Mouse (Mus musculus): Measurements from ENCODE around the gene Gm26602. TPM values are rescaled to one million over a fixed set of nuclear protein-coding genes. Genes with fewer than 3 reads are reported as not detected.

Gene Gm26602
- polyA plus RNA-seq, 1 experiment from 2014 or later: 18.3 TPM

GRCm38 (mm10) chr10:79920056-79920890 lies 9.6 kb downstream of the Gm26602 start:
- peak overlapping the region; percentile 37; the same call in 1 of the 2 replicates for H3K4me3 ChIP-seq (ENCODE audit: low read length)
- WGBS: 12% methylated on average over 26 of the region's 26 CpGs
- H3K36me3 ChIP-seq (ENCODE audit: control insufficient read depth, insufficient read depth, low read length): no peaks in the 10 kb centered on the region
- no peak overlapping the region for H3K9ac ChIP-seq (ENCODE audit: low read depth, low read length)
- H3K27me3 ChIP-seq (replicated peaks; ENCODE audit: control insufficient read depth, insufficient read depth, low read length): peaks cover 56% of the 10 kb centered on the region
- no peaks in the 10 kb centered on the region for H3K9me3 ChIP-seq (ENCODE audit: control insufficient read depth, low read length)
- peak overlapping the region; percentile 55 for H3K4me2 ChIP-seq (ENCODE audit: low read length)
- peaks cover 23% of the 10 kb centered on the region for H3K4me1 ChIP-seq (ENCODE audit: control insufficient read depth, insufficient read depth, low read depth, low read length)
- no peak overlapping the region for H3K27ac ChIP-seq (ENCODE audit: low read depth, low read length)
- ATAC-seq: no peak

DNA sequence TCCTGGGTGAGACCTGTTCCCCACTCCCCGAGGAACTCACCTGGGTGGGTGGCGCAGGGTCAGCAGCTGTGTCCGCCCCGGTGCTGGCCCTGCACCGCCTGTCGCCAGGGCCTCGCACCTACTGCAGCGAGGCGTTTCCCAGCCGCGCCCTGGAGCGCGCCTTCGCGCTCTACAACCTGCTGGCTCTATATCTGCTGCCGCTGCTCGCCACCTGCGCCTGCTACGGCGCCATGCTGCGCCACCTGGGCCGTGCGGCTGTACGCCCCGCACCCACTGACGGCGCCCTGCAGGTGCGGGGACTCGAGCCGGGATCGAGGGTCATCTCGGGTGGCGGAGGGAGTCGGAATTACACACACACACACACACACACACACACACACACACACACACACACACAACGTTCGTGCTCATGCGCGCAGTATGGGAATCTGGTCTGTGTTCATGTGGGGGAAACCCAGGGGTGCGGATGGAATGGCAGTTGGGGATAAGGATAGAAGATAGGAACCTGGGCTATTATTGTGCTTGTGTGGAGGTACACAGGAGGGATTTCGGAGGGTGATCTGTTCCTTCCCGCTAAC lies 10.4 kb downstream of the Gm26602 start, which contains the start of gene R3hdm4:
TSS of gene R3hdm4 (minus strand) at position 251 of the 578 bp plus-strand sequence.
- Histone ChIP-seq H3K9ac (ENCODE audit: low read depth, low read length) (peak within 1 kb of the TSS; percentile 54), H3K4me2 (ENCODE audit: low read length) (peak within 1 kb of the TSS; percentile 55), H3K4me3 (ENCODE audit: low read length) (peak within 1 kb of the TSS; percentile 37), H3K4me1 (ENCODE audit: control insufficient read depth, insufficient read depth, low read depth, low read length) (peaks cover 22% of the 10 kb centered on the region), H3K36me3 (ENCODE audit: control insufficient read depth, insufficient read depth, low read length) (no peaks in the 10 kb centered on the region), H3K9me3 (ENCODE audit: control insufficient read depth, low read length) (no peaks in the 10 kb centered on the region), H3K27ac (ENCODE audit: low read depth, low read length) (no peak within 1 kb of the TSS), H3K27me3 (replicated peaks; ENCODE audit: control insufficient read depth, insufficient read depth, low read length) (peaks cover 56% of the 10 kb centered on the region)
- no peak for ATAC-seq
- WGBS: 4% methylated on average over 39 of the region's 41 CpGs

GRCm38 (mm10) chr10:79921572-79921971 lies 10.9 kb downstream of the Gm26602 start:
- Histone ChIP-seq H3K4me3 (ENCODE audit: low read length) (peak overlapping the region; percentile 37), H3K9me3 (ENCODE audit: control insufficient read depth, low read length) (no peaks in the 10 kb centered on the region), H3K4me1 (ENCODE audit: control insufficient read depth, insufficient read depth, low read depth, low read length) (peaks cover 25% of the 10 kb centered on the region), H3K36me3 (ENCODE audit: control insufficient read depth, insufficient read depth, low read length) (no peaks in the 10 kb centered on the region), H3K9ac (ENCODE audit: low read depth, low read length) (peak overlapping the region; percentile 54), H3K27ac (ENCODE audit: low read depth, low read length) (no peak overlapping the region), H3K27me3 (replicated peaks; ENCODE audit: control insufficient read depth, insufficient read depth, low read length) (peaks cover 56% of the 10 kb centered on the region), H3K4me2 (ENCODE audit: low read length) (peak overlapping the region; percentile 55)
- WGBS: 1% methylated on average over 33 of the region's 34 CpGs
- no peak for ATAC-seq

DNA sequence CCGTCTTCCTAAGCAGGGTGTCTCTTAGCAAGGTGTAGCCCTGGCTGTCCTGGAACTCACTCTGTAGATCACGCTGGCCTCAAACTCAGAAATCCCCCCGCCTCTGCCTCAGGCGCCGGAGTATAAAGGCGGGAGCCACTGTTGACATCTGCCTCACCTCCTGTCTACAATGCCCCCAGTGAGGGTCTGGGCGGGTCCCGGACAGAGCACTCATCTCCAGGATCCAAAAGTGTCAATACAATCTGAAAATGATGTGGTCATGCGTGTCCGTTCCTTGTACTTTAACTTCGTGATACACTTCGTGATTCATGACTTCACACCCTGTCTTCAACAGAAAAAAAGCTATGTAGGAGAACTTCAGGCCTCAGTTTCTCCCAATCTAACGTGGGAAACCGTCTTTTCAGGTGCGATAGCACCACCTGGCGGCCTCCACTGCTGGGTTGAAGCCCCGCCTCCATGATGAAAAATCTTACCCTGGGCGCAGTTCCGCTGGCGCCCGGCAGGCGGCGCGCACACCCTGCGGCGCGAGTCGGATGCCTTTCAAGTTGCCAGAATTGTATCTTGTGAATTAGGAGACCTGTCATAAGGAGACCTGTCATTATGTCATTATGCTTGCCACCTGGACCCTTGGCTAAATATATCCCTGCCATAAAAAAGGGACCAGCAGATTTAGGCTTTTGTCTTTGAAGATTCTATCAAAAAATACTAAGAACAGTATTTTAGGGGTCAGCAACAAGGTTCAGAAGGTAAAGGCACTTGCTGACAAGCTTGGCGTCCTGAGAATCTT lies 14.5 kb downstream of the Gm26602 start:
- H3K9me3 ChIP-seq (ENCODE audit: control insufficient read depth, low read length): no peaks in the 10 kb centered on the region
- H3K4me3 ChIP-seq (ENCODE audit: low read length): no peak overlapping the region
- no peaks in the 10 kb centered on the region for H3K36me3 ChIP-seq (ENCODE audit: control insufficient read depth, insufficient read depth, low read length)
- H3K27ac ChIP-seq (ENCODE audit: low read depth, low read length): no peak overlapping the region
- H3K4me1 ChIP-seq (ENCODE audit: control insufficient read depth, insufficient read depth, low read depth, low read length): peaks cover 39% of the 10 kb centered on the region
- H3K9ac ChIP-seq (ENCODE audit: low read depth, low read length): no peak overlapping the region
- H3K27me3 ChIP-seq (replicated peaks; ENCODE audit: control insufficient read depth, insufficient read depth, low read length): peaks cover 31% of the 10 kb centered on the region
- no peak for ATAC-seq
- peak overlapping the region; percentile 18 for H3K4me2 ChIP-seq (ENCODE audit: low read length)
- 10% methylated on average over 29 of the region's 29 CpGs for WGBS

DNA sequence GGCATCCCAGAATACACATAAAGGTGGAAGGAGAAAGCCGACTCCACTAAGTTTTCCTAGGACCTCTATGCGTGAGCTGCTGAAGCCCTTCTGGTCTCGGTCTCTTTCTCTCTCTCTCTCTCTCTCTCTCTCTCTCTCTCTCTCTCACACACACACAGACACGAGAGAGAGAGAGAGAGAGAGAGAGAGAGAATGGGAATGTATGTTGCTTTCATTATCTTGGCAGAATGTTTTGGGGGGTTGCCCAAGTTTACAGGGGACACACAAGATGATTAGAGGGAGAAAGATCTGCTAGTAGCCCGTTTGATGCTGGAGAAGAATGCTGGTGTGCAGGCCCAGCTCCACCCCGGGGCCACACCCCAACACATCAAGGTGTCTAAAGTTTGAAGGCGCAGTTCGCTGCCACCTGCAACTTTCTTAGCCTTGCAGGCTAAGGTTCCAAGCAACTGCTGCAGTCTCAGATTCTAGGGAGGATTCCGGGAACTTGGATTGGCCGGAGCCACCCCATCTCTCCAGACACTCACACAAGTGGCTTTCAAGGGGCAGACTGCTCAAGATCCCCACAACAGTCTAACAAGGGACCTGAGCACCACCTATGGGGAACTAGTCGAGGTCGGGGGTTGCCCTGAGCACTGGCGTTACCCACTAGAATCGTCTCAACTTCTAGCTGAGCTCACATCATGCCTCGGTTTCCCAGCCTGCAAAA lies 15.3 kb downstream of the Gm26602 start:
- WGBS: 9% methylated on average over 15 of the region's 15 CpGs
- ATAC-seq: 0 out of 2 replicates have a peak, but pooled peaks have one; percentile 0

GRCm38 (mm10) chr10:79926491-79927323 lies 16.1 kb downstream of the Gm26602 start, which contains the start of gene Arid3a:
TSS of gene Arid3a (plus strand) at chr10:79927043.
- Histone ChIP-seq H3K27ac (ENCODE audit: low read depth, low read length) (peak within 1 kb of the TSS; percentile 84), H3K9me3 (ENCODE audit: control insufficient read depth, low read length) (no peaks in the 10 kb centered on the region), H3K9ac (ENCODE audit: low read depth, low read length) (peak within 1 kb of the TSS; percentile 80), H3K4me1 (ENCODE audit: control insufficient read depth, insufficient read depth, low read depth, low read length) (peaks cover 33% of the 10 kb centered on the region), H3K4me3 (ENCODE audit: low read length) (peak within 1 kb of the TSS; percentile 71), H3K4me2 (ENCODE audit: low read length) (peak within 1 kb of the TSS; percentile 98), H3K36me3 (ENCODE audit: control insufficient read depth, insufficient read depth, low read length) (0 out of 2 replicates have a peak, but pooled peaks cover 4% of the 10 kb centered on the region), H3K27me3 (replicated peaks; ENCODE audit: control insufficient read depth, insufficient read depth, low read length) (peaks cover 18% of the 10 kb centered on the region)
- under 1% methylated on average over 63 of the region's 63 CpGs for WGBS
- peak; percentile 79 for ATAC-seq

More for the DNA sequence above, 15.3 kb downstream of the Gm26602 start:
- no peaks in the 10 kb centered on the region for H3K9me3 ChIP-seq (ENCODE audit: control insufficient read depth, low read length)
- peak overlapping the region; percentile 98 for H3K4me2 ChIP-seq (ENCODE audit: low read length)
- H3K36me3 ChIP-seq (ENCODE audit: control insufficient read depth, insufficient read depth, low read length): no peaks in the 10 kb centered on the region
- H3K4me3 ChIP-seq (ENCODE audit: low read length): peak overlapping the region; percentile 71
- H3K4me1 ChIP-seq (ENCODE audit: control insufficient read depth, insufficient read depth, low read depth, low read length): peaks cover 39% of the 10 kb centered on the region
- peak overlapping the region; percentile 84; the same call in 1 of the 2 replicates for H3K27ac ChIP-seq (ENCODE audit: low read depth, low read length)
- H3K9ac ChIP-seq (ENCODE audit: low read depth, low read length): peak overlapping the region; percentile 80
- H3K27me3 ChIP-seq (replicated peaks; ENCODE audit: control insufficient read depth, insufficient read depth, low read length): peaks cover 23% of the 10 kb centered on the region

DNA sequence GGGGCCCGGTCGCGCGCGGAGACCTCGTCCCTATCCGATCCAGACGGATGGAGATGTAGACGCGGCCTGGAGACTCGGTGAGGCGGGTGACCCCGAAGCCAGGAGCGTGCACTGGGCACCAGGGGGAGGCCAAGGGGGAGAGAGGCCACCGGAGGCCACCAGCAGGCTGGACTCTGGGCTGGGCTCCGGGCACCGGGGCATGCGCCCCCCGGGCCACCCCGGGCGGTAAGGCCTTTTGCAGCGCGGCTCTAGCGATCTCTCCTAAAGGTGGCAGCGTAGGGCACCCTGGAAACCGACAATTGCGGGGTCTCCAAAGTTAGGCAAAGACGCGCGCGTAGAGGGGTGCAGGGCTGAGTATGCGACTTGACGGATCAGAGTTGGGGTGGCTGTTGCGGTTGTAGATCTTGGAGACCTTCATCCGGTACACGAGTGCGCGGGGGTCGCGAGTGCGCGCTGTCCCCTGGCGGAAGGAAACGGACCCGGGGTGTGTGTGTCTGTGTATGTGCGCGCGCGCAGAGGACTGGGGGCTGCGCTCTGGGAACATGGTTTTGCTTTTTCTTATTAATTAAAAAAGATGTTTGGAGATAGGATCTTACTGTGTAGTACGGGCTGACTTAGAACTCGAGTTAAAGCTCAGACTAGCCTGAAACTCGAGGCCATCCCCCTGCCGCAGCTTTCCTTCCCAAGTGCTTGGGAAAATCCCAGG lies 16.8 kb downstream of the Gm26602 start:
- peak; percentile 15 for ATAC-seq
- H3K36me3 ChIP-seq (ENCODE audit: control insufficient read depth, insufficient read depth, low read length): 0 out of 2 replicates have a peak, but pooled peaks cover 4% of the 10 kb centered on the region
- no peaks in the 10 kb centered on the region for H3K9me3 ChIP-seq (ENCODE audit: control insufficient read depth, low read length)
- H3K4me3 ChIP-seq (ENCODE audit: low read length): peak overlapping the region; percentile 71
- peak overlapping the region; percentile 84 for H3K27ac ChIP-seq (ENCODE audit: low read depth, low read length)
- peaks cover 10% of the 10 kb centered on the region for H3K27me3 ChIP-seq (replicated peaks; ENCODE audit: control insufficient read depth, insufficient read depth, low read length)
- peak overlapping the region; percentile 98 for H3K4me2 ChIP-seq (ENCODE audit: low read length)
- peaks cover 36% of the 10 kb centered on the region for H3K4me1 ChIP-seq (ENCODE audit: control insufficient read depth, insufficient read depth, low read depth, low read length)
- H3K9ac ChIP-seq (ENCODE audit: low read depth, low read length): peak overlapping the region; percentile 80
- WGBS: under 1% methylated on average over 54 of the region's 54 CpGs

Measured in hindbrain, embryonic 16.5 days (tissue).